Mouse (Mus musculus): ENCODE data around the gene Arhgap15. TPM values are rescaled to one million over a fixed set of nuclear protein-coding genes. Genes with fewer than 3 reads are reported as not detected.
A peak's percentile ranks its signal among the peaks of the same experiment; 100 is the strongest.

Gene Arhgap15
- total and polyA plus RNA-seq, 3 experiments: 1.5 to 2.8 TPM; not detected in 1

DNA sequence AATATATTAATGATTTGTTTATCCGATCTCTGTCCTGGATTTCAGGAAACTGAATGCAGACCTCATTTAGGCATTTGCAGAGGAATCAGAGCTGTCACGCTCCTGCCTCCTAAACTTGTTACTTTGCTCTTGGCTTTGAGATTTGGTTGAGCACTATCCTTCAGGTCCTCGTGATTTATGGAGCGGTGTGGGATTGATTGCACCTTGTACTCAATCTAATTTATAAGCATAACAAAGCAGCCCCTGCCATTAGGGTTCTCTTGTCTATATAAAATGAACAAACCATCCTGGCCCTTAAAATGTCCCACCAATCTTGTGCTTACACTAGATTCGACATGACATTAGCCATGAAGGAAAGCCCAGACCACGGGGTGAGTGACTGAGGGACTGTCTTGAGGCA is 43.0 kb downstream of the Arhgap15 start:
- H3K36me3 ChIP-seq (ENCODE audit: control insufficient read depth in 1 of 2, insufficient read depth in 2 of 2, low read length in 2 of 2): peaks cover 0 to 10% of the 10 kb centered on the region in 2 experiments; a peak in 2 of 4 replicates
- no peaks in the 10 kb centered on the region for H3K27me3 ChIP-seq (ENCODE audit: control insufficient read depth in 1 of 2, insufficient read depth in 2 of 2, low read length in 2 of 2)
- no peaks in the 10 kb centered on the region for H3K9me3 ChIP-seq (replicated peaks; ENCODE audit: insufficient read depth, low read length)
- H3K4me1 ChIP-seq (ENCODE audit: control insufficient read depth in 1 of 2, insufficient read depth in 2 of 2, low read length in 2 of 2): peaks cover 3 to 7% of the 10 kb centered on the region in 2 experiments; a peak in 2 of 4 replicates
- no peak overlapping the region for H3K9ac ChIP-seq (ENCODE audit: control insufficient read depth, low read depth, low read length, poor library complexity, severe bottlenecking)
- no peaks in the 10 kb centered on the region for H3K79me2 ChIP-seq (ENCODE audit: control insufficient read depth, insufficient read depth, low read length, poor library complexity)
- no peak for DNase-seq (ENCODE audit: low read depth, low spot score)
- H3K4me3 ChIP-seq (ENCODE audit: control insufficient read depth in 1 of 2, insufficient read depth in 1 of 2, low read depth in 2 of 2, low read length in 2 of 2): no peak overlapping the region
- no peak overlapping the region for H3K27ac ChIP-seq (ENCODE audit: control insufficient read depth, low read depth, low read length)
- no peak for TF ChIP-seq RCOR1 (IDR thresholded peaks at IDR 0.05; ENCODE audit: low read depth, low read length)
- TF ChIP-seq RAD21 (IDR thresholded peaks at IDR 0.05; ENCODE audit: low read depth, low read length): no peak
- TF ChIP-seq MXI1 (IDR thresholded peaks at IDR 0.05; ENCODE audit: low read depth, low read length): no peak
- TF ChIP-seq TBP (IDR thresholded peaks at IDR 0.05; ENCODE audit: low read depth, low read length): no peak
- no peak for TF ChIP-seq ZKSCAN1 (IDR thresholded peaks at IDR 0.05; ENCODE audit: low read depth, low read length)
- no peak for TF ChIP-seq GABPA (IDR thresholded peaks at IDR 0.05; ENCODE audit: low read depth, low read length)
- TF ChIP-seq BHLHE40 (IDR thresholded peaks at IDR 0.05; ENCODE audit: borderline replicate concordance, low read depth, low read length): no peak
- no peak for TF ChIP-seq MYC (IDR thresholded peaks at IDR 0.05; ENCODE audit: low read depth, low read length)
- no peak for TF ChIP-seq CTCF (IDR thresholded peaks at IDR 0.05 in 2 of 3, conservative IDR thresholded peaks at IDR 0.05 in 1 of 3; ENCODE audit: control insufficient read depth in 1 of 3, insufficient read depth in 1 of 3, low read depth in 2 of 3, low read length in 3 of 3, poor library complexity in 1 of 3, severe bottlenecking in 1 of 3)
- TF ChIP-seq MAZ (IDR thresholded peaks at IDR 0.05; ENCODE audit: low read depth, low read length): no peak

GRCm38 (mm10) chr2:43793105-43793504 is 44.5 kb downstream of the Arhgap15 start:
- Histone ChIP-seq H3K4me3 (ENCODE audit: control insufficient read depth in 1 of 2, insufficient read depth in 1 of 2, low read depth in 2 of 2, low read length in 2 of 2) (no peak overlapping the region), H3K4me1 (ENCODE audit: control insufficient read depth in 1 of 2, insufficient read depth in 2 of 2, low read length in 2 of 2) (peaks cover 3 to 7% of the 10 kb centered on the region in 2 experiments; a peak in 2 of 4 replicates), H3K79me2 (ENCODE audit: control insufficient read depth, insufficient read depth, low read length, poor library complexity) (no peaks in the 10 kb centered on the region), H3K27ac (ENCODE audit: control insufficient read depth, low read depth, low read length) (peak overlapping the region; percentile 34; the same call in 1 of the 2 replicates), H3K9ac (ENCODE audit: control insufficient read depth, low read depth, low read length, poor library complexity, severe bottlenecking) (no peak overlapping the region), H3K9me3 (replicated peaks; ENCODE audit: insufficient read depth, low read length) (no peaks in the 10 kb centered on the region), H3K36me3 (ENCODE audit: control insufficient read depth in 1 of 2, insufficient read depth in 2 of 2, low read length in 2 of 2) (peaks cover 0 to 10% of the 10 kb centered on the region in 2 experiments; a peak in 2 of 4 replicates), H3K27me3 (ENCODE audit: control insufficient read depth in 1 of 2, insufficient read depth in 2 of 2, low read length in 2 of 2) (no peaks in the 10 kb centered on the region)
- TF ChIP-seq MAFK (IDR thresholded peaks at IDR 0.05; ENCODE audit: borderline replicate concordance, low read depth, low read length) (no peak), MYB (IDR thresholded peaks at IDR 0.05; ENCODE audit: low read depth, low read length) (no peak), TBP (IDR thresholded peaks at IDR 0.05; ENCODE audit: low read depth, low read length) (no peak), CHD2 (IDR thresholded peaks at IDR 0.05; ENCODE audit: low read length) (no peak), CHD1 (IDR thresholded peaks at IDR 0.05; ENCODE audit: low read depth, low read length) (no peak), HCFC1 (IDR thresholded peaks at IDR 0.05; ENCODE audit: low read depth, low read length) (no peak), KAT2A (conservative IDR thresholded peaks at IDR 0.05; ENCODE audit: low read depth, low read length) (no peak), JUND (IDR thresholded peaks at IDR 0.05; ENCODE audit: low read depth, low read length) (no peak), MYC (IDR thresholded peaks at IDR 0.05; ENCODE audit: low read depth, low read length) (0 out of 2 replicates have a peak, but pooled peaks have one; percentile 23), POLR2AphosphoS5 (IDR thresholded peaks at IDR 0.05; ENCODE audit: borderline replicate concordance, low read depth, low read length) (no peak), ZKSCAN1 (IDR thresholded peaks at IDR 0.05; ENCODE audit: low read depth, low read length) (no peak), CTCF (IDR thresholded peaks at IDR 0.05 in 2 of 3, conservative IDR thresholded peaks at IDR 0.05 in 1 of 3; ENCODE audit: control insufficient read depth in 1 of 3, insufficient read depth in 1 of 3, low read depth in 2 of 3, low read length in 3 of 3, poor library complexity in 1 of 3, severe bottlenecking in 1 of 3) (no peak), MEF2A (IDR thresholded peaks at IDR 0.05; ENCODE audit: extremely low read depth, insufficient replicate concordance, low read depth, low read length, poor library complexity, severe bottlenecking) (peak; percentile 30; the same call in 1 of the 2 replicates), ETS1 (IDR thresholded peaks at IDR 0.05; ENCODE audit: low read depth, low read length) (peak; percentile 67), EP300 (IDR thresholded peaks at IDR 0.05; ENCODE audit: low read depth in 1 of 2, low read length in 2 of 2) (peak; percentile 68 to 70), UBTF (IDR thresholded peaks at IDR 0.05; ENCODE audit: borderline replicate concordance, insufficient read depth, low read depth, low read length) (no peak), BHLHE40 (IDR thresholded peaks at IDR 0.05; ENCODE audit: borderline replicate concordance, low read depth, low read length) (no peak), TCF12 (IDR thresholded peaks at IDR 0.05; ENCODE audit: low read depth, low read length) (peak; percentile 71), GATA1 (IDR thresholded peaks at IDR 0.05; ENCODE audit: low read depth, low read length) (peak; percentile 74), MAZ (IDR thresholded peaks at IDR 0.05; ENCODE audit: low read depth, low read length) (no peak), TAL1 (IDR thresholded peaks at IDR 0.05; ENCODE audit: low read length) (peak; percentile 51), SMC3 (IDR thresholded peaks at IDR 0.05; ENCODE audit: low read depth, low read length) (no peak)
- DNase-seq (ENCODE audit: low read depth, low spot score): peak; percentile 52
